Mouse (Mus musculus) CH12.LX (cell line): Measurements from ENCODE around the gene Polr3g. TPM values are rescaled to one million over a fixed set of nuclear protein-coding genes. Genes with fewer than 3 reads are reported as not detected.
A peak's percentile ranks its signal among the peaks of the same experiment; 100 is the strongest.

Experiments used
- DNase-seq: peaks from one replicate; pipeline ENCODE4 v3.0.0-alpha.2; 2013; ENCODE audit errors: extremely low read depth
- H3K27ac ChIP-seq: 2 replicates; pipeline ENCODE4 v1.5.1; 2012; ENCODE audit warnings: low read depth, mild to moderate bottlenecking, control low read depth, moderate library complexity; ENCODE audit not compliant: insufficient read depth
- H3K27me3 ChIP-seq: replicated peaks from 2 replicates; pipeline ENCODE3; 2012; ENCODE audit warnings: inconsistent platforms
- H3K36me3 ChIP-seq, 2 experiments: replicated peaks in 1 of 2; 2 replicates each; pipeline versions ENCODE3 to v1.6.1; 2012; ENCODE audit warnings: inconsistent platforms in 1 of 2, low read length in 1 of 2, mild to moderate bottlenecking in 1 of 2, mixed read lengths in 1 of 2, moderate library complexity in 1 of 2; ENCODE audit not compliant: control insufficient read depth in 1 of 2, insufficient read depth in 1 of 2
- H3K4me1 ChIP-seq, 2 experiments: 2 replicates each; pipeline ENCODE4 v1.6.1; 2012; ENCODE audit warnings: inconsistent platforms in 1 of 2, moderate library complexity in 1 of 2; ENCODE audit not compliant: insufficient read depth in 2 of 2, control insufficient read depth in 1 of 2
- H3K4me2 ChIP-seq: 2 replicates; pipeline ENCODE4 v1.6.1; 2012; ENCODE audit warnings: low read depth, mild to moderate bottlenecking, control low read depth; ENCODE audit not compliant: poor library complexity, insufficient read depth, severe bottlenecking
- H3K4me3 ChIP-seq, 3 experiments: fragments of 150-350 bp in 1 of 3; sonication (generic) in 1 of 3; replicated peaks in 1 of 3; 2 replicates each; pipeline versions ENCODE3 to v1.5.1; 2011 to 2012; ENCODE audit warnings: low read depth in 2 of 3, low read length in 2 of 3, mild to moderate bottlenecking in 2 of 3, moderate library complexity in 2 of 3, control low read depth in 1 of 3, improper control_type of control experiment in 1 of 3, inconsistent platforms in 1 of 3, mixed read lengths in 1 of 3; ENCODE audit not compliant: poor library complexity in 1 of 3
- H3K79me2 ChIP-seq: replicated peaks from 2 replicates; pipeline ENCODE4 v1.6.1; 2012; ENCODE audit warnings: mild to moderate bottlenecking, moderate library complexity; ENCODE audit not compliant: control insufficient read depth, poor library complexity, insufficient read depth, severe bottlenecking; ENCODE audit errors: extremely low read depth
- H3K9ac ChIP-seq: 2 replicates; pipeline ENCODE4 v1.6.1; 2012; ENCODE audit warnings: low read depth, mild to moderate bottlenecking, control low read depth, moderate library complexity; ENCODE audit not compliant: insufficient read depth
- H3K9me3 ChIP-seq: replicated peaks from 2 replicates; pipeline ENCODE3; 2012; ENCODE audit warnings: low read length, inconsistent platforms, mixed read lengths
- BHLHE40 ChIP-seq: IDR thresholded peaks from 2 replicates; pipeline ENCODE4 v1.6.1; 2011; ENCODE audit warnings: mild to moderate bottlenecking, low read depth, low read length, improper control_type of control experiment
- CHD1 ChIP-seq: IDR thresholded peaks from 2 replicates; pipeline ENCODE4 v1.6.1; 2012; ENCODE audit warnings: low read depth, low read length, improper control_type of control experiment, inconsistent platforms
- CTCF ChIP-seq, 2 experiments: IDR thresholded peaks in 1 of 2; conservative IDR thresholded peaks in 1 of 2; 2 replicates each; pipeline ENCODE4 v1.5.1; 2011 to 2012; ENCODE audit warnings: low read depth in 2 of 2, low read length in 2 of 2, improper control_type of control experiment in 1 of 2, inconsistent platforms in 1 of 2, mild to moderate bottlenecking in 1 of 2, moderate library complexity in 1 of 2
- E2F4 ChIP-seq: IDR thresholded peaks from 2 replicates; pipeline ENCODE4 v1.6.1; 2011; ENCODE audit warnings: low read depth, low read length, improper control_type of control experiment; ENCODE audit not compliant: insufficient replicate concordance
- ELF1 ChIP-seq: IDR thresholded peaks from 2 replicates; pipeline ENCODE4 v1.6.1; 2014; ENCODE audit warnings: low read depth, mild to moderate bottlenecking, inconsistent platforms, low read length, improper control_type of control experiment
- ETS1 ChIP-seq: conservative IDR thresholded peaks from 2 replicates; pipeline ENCODE4 v1.6.1; 2012; ENCODE audit warnings: low read depth, mild to moderate bottlenecking, inconsistent platforms, low read length, improper control_type of control experiment, moderate library complexity
- MAX ChIP-seq: IDR thresholded peaks from 2 replicates; pipeline ENCODE4 v1.6.1; 2011; ENCODE audit warnings: low read length, improper control_type of control experiment
- MAZ ChIP-seq: IDR thresholded peaks from 2 replicates; pipeline ENCODE4 v1.6.1; 2012; ENCODE audit warnings: low read depth, mild to moderate bottlenecking, inconsistent platforms, low read length, improper control_type of control experiment, moderate library complexity
- MXI1 ChIP-seq: IDR thresholded peaks from 2 replicates; pipeline ENCODE4 v1.6.1; 2011; ENCODE audit warnings: mild to moderate bottlenecking, low read depth, low read length, improper control_type of control experiment
- NELFE ChIP-seq: IDR thresholded peaks from 2 replicates; pipeline ENCODE4 v1.6.1; 2011; ENCODE audit warnings: low read depth, low read length, improper control_type of control experiment
- POLR2AphosphoS2 ChIP-seq: IDR thresholded peaks from 2 replicates; pipeline ENCODE4 v1.6.1; 2011; ENCODE audit warnings: low read depth, low read length, improper control_type of control experiment
- TBP ChIP-seq: conservative IDR thresholded peaks from 2 replicates; pipeline ENCODE4 v1.6.1; 2011; ENCODE audit warnings: low read depth, low read length, improper control_type of control experiment
- UBTF ChIP-seq: IDR thresholded peaks from 2 replicates; pipeline ENCODE4 v1.6.1; 2012; ENCODE audit warnings: low read depth, mild to moderate bottlenecking, inconsistent platforms, low read length, improper control_type of control experiment, moderate library complexity
- USF1 ChIP-seq: IDR thresholded peaks from 2 replicates; pipeline ENCODE4 v1.6.1; 2014; ENCODE audit warnings: low read depth, mild to moderate bottlenecking, inconsistent platforms, low read length, improper control_type of control experiment
- ZC3H11A ChIP-seq: IDR thresholded peaks from 2 replicates; pipeline ENCODE4 v1.6.1; 2012; ENCODE audit warnings: low read depth, mild to moderate bottlenecking, inconsistent platforms, low read length, improper control_type of control experiment
- dilution Hi-C: fragments of 300-500 bp; cut with MboI; formaldehyde crosslinking; loops from 2 replicates; pipeline ENCODE4 v1.14.3; 2020; ENCODE audit warnings: low sequenced_read_pairs; ENCODE audit not compliant: extremely low pct_unique_long_range_greater_than_20kb, extremely low pct_ligation_motif_present
- in situ Hi-C: fragments of 300-500 bp; cut with MboI; formaldehyde crosslinking; loops from 3 replicates; pipeline ENCODE4 v1.14.3; 2019; ENCODE audit warnings: low sequenced_read_pairs, low pct_ligation_motif_present, low pct_unique_long_range_greater_than_20kb, mixed read lengths
- polyA plus RNA-seq: library from polyadenylated mRNA; unstranded; fragments of >175 nt; gene quantifications from 2 replicates; pipeline ENCODE4 v1.2.1, GENCODE M21; 2012; ENCODE audit warnings: low read depth; ENCODE audit not compliant: insufficient read length
- total RNA-seq, 2 experiments: library from RNA; depleted of rRNA; stranded (reverse); fragments of 300-350 nt in 1 of 2; fragments of >200 nt in 1 of 2; gene quantifications; 2 replicates each; pipeline ENCODE4 v1.2.3; 2012 to 2014

Gene Polr3g
- total and polyA plus RNA-seq, 3 experiments: 19.1 to 52.5 (median 45.2) TPM

DNA sequence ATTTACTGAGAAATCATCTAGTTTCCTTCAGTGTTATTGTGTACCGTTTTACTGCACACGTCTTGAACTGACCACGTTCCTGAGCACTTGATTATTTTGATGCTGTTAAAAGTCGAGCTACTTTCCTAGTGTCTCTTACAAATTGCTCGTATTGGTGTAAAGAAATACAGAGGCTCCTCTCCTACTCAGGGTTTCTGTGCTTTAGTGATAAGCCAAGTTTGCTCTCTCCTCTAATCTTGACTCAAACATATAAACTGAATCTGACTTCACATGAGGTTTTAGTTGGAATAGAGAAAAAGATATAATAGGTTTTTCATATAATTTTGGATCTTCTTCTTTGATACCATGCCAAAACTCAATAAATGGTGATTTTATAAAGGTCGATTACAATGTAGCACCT is 64.5 kb downstream of the Polr3g start:
- H3K27me3 ChIP-seq: no peaks in the 10 kb centered on the region
- in situ Hi-C loops: loop anchor here (25.0 kb wide), 1 partner anchor 209 kb away; no protein-coding TSS in a partner anchor
- H3K9ac ChIP-seq: no peak overlapping the region
- dilution Hi-C loops: no loop called here
- TF ChIP-seq NELFE: no peak
- no peak for TF ChIP-seq CTCF (conservative IDR thresholded peaks at IDR 0.05 in 1 of 2, IDR thresholded peaks at IDR 0.05 in 1 of 2; ENCODE audit: low read depth in 2 of 2, low read length in 2 of 2)
- no peak for TF ChIP-seq E2F4
- no peak for TF ChIP-seq TBP
- no peak for TF ChIP-seq MAX
- no peak for TF ChIP-seq ZC3H11A
- TF ChIP-seq MXI1: no peak
- TF ChIP-seq ETS1: no peak
- TF ChIP-seq ELF1: no peak
- no peak for TF ChIP-seq UBTF
- no peak for TF ChIP-seq MAZ
- no peak for TF ChIP-seq CHD1
- TF ChIP-seq POLR2AphosphoS2: no peak
- TF ChIP-seq USF1: no peak
- no peak overlapping the region for H3K4me2 ChIP-seq
- peaks cover 2% of the 10 kb centered on the region for H3K9me3 ChIP-seq
- H3K4me3 ChIP-seq: no peak overlapping the region
- no peaks in the 10 kb centered on the region for H3K79me2 ChIP-seq
- H3K36me3 ChIP-seq: no peaks in the 10 kb centered on the region
- no peak overlapping the region for H3K27ac ChIP-seq
- DNase-seq: no peak
- peaks cover 2 to 3% of the 10 kb centered on the region in 2 experiments; a peak in 1 of 4 replicates for H3K4me1 ChIP-seq

- no peak for TF ChIP-seq BHLHE40
- no peak for TF ChIP-seq CHD1
- no peak for TF ChIP-seq MAX
- H3K9me3 ChIP-seq: peaks cover 2% of the 10 kb centered on the region
- no peak overlapping the region for H3K4me2 ChIP-seq
- peak overlapping the region in 2 of 3 experiments; percentile 3 to 20 for H3K4me3 ChIP-seq
- H3K27me3 ChIP-seq: no peaks in the 10 kb centered on the region
- H3K79me2 ChIP-seq: no peaks in the 10 kb centered on the region
- no peaks in the 10 kb centered on the region for H3K36me3 ChIP-seq
- DNase-seq: no peak
- H3K4me1 ChIP-seq: peaks cover 2 to 5% of the 10 kb centered on the region in 2 experiments; a peak in 1 of 4 replicates
- H3K9ac ChIP-seq: no peak overlapping the region
- no peak overlapping the region for H3K27ac ChIP-seq
- in situ Hi-C loops: loop anchor here (25.0 kb wide), 1 partner anchor 207 kb away; no protein-coding TSS in a partner anchor
- dilution Hi-C loops: no loop called here
Measured at GRCm38 (mm10) chr13:81644047-81644565, 66.7 kb downstream of the Polr3g start.
